Mouse (Mus musculus) bone marrow macrophage, adult 2 months (primary cell): Measurements from ENCODE around the gene Clic3.

Experiments
- CTCF ChIP-seq: IDR thresholded peaks from 2 replicates; pipeline ENCODE4 v1.5.1; 2012; ENCODE audit warnings: low read depth, mild to moderate bottlenecking, low read length, moderate library complexity
- POLR2A ChIP-seq: IDR thresholded peaks from 2 replicates; pipeline ENCODE4 v1.6.1; 2012; ENCODE audit warnings: mild to moderate bottlenecking, low read depth, low read length, borderline replicate concordance

DNA sequence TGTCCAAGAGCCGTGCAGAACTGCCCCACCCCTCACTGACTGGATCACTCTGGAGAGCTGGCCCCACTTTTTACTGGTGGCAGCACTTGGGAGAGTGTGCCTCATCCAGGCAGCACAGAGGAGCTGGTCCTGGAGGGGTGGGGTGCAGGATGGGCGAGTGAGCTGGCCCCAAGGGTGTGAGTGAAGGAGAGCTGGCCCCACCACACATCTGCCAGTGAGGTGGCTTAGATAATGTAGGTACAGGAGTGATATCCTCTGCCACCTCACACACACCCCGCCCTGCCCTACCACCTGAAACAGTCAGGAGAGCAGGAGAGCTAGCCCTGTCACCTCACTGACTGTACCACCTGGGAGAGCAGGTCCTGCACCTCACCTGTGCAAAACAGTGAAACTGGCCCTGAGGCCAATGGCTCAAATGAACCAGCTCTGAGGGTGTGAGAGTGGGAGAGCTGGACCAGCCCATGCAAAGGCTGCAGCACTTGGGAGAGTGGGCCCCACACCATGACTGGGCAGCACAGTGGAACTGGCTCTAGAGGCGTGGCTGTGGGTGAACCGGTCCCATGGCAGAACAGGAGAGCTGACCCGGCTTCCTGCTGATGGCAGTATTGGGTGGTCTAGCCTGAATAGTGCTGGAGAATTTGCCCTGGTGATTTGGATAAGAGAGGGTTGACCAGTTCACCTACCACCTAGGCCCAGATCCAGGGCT is 31.5 kb downstream of the Clic3 start:
- TF ChIP-seq CTCF = no peak
- TF ChIP-seq POLR2A = no peak
